Mouse (Mus musculus): Measurements from ENCODE around the gene Olfr577. TPM values are rescaled to one million over a fixed set of nuclear protein-coding genes. Genes with fewer than 3 reads are reported as not detected.

Olfr577 gene
- polyA plus RNA-seq, 1 experiment: not detected

DNA sequence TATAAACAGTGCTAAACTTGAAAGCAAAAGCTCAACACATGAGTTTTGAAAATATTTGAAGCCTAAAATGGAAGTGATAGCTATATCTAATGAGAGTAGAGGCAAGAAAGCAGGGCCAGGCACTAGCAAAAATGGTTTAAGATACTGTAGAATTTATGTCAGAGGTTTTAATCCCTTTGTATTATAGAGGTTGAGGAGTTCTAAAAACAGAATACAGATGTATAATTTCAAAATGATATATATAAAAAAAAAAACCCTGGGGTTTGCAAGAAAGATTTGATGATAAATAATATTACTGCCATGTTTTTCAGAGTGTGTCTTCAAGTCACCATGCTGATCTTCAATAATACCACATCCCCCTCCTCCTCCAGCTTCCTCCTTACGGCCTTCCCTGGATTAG is 27.6 kb downstream of the Olfr577 start, which contains the start of gene Olfr574:
Olfr574 (plus strand) TSS at position 301 of the 400 bp plus-strand sequence.
- no peaks in the 10 kb centered on the region; the same call in 1 of the 2 replicates for H3K4me1 ChIP-seq (ENCODE audit: control insufficient read depth, insufficient read depth, low read length)
- H3K36me3 ChIP-seq (ENCODE audit: control insufficient read depth, insufficient read depth, low read length): no peaks in the 10 kb centered on the region
- no peak for TF ChIP-seq POLR2A (IDR thresholded peaks at IDR 0.05; ENCODE audit: low read depth, low read length)
- TF ChIP-seq CTCF (conservative IDR thresholded peaks at IDR 0.05; ENCODE audit: insufficient read depth, insufficient read length, low read depth, low read length): no peak
- DNase-seq: no peak
- H3K27ac ChIP-seq (ENCODE audit: insufficient read depth, low read depth, low read length): no peak within 1 kb of the TSS
- H3K4me3 ChIP-seq (ENCODE audit: insufficient read depth, low read depth, low read length): no peak within 1 kb of the TSS
- WGBS: 97% methylated on average over 1 of the region's 1 CpGs
- no peaks in the 10 kb centered on the region for H3K27me3 ChIP-seq (replicated peaks; ENCODE audit: control insufficient read depth, insufficient read depth, low read length)

DNA sequence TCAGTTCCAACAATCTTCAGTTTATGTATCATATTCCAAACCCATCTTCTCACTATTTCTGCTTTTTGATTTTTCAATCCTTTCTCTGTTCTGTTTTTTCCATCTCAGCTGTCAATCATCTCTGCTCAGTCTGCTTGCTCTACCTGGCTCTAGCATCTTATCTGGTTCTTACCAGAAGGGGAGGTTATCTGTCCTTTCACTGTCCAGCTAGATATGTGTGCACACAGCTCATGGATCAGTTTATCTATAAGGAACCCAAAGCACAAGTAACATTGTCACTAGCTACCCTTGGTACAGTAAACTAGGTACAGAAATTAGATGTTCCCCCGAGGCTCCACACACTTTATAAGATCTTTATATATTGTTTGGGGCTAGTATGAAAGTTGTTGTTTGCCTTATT is 32.3 kb downstream of the Olfr577 start:
- Histone ChIP-seq H3K27me3 (replicated peaks; ENCODE audit: control insufficient read depth, insufficient read depth, low read length) (no peaks in the 10 kb centered on the region), H3K4me3 (ENCODE audit: insufficient read depth, low read depth, low read length) (no peak overlapping the region), H3K4me1 (ENCODE audit: control insufficient read depth, insufficient read depth, low read length) (no peaks in the 10 kb centered on the region), H3K27ac (ENCODE audit: insufficient read depth, low read depth, low read length) (no peak overlapping the region), H3K36me3 (ENCODE audit: control insufficient read depth, insufficient read depth, low read length) (no peaks in the 10 kb centered on the region)
- no peak for DNase-seq
- TF ChIP-seq POLR2A (IDR thresholded peaks at IDR 0.05; ENCODE audit: low read depth, low read length) (no peak), CTCF (conservative IDR thresholded peaks at IDR 0.05; ENCODE audit: insufficient read depth, insufficient read length, low read depth, low read length) (no peak)
- 91% methylated on average over 1 of the region's 1 CpGs for WGBS

DNA sequence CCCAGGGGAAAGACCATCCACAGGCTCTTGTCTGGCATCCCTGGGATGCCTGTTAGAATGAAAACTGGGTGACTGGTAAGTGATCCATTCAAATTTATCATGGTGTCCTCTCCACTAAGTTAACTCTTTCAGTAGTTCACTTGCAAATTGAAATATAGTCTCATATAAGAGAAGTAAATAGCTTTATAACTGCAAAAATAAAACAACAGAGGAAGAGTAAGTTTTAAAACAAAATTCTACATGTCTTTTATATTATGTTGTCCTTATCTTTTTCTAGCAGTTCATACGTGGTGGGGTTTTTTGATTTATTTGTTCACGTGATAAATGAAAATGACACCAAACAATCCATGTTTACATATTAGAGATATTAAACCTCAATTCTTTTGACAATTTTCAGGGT is 33.3 kb downstream of the Olfr577 start, which contains the start of gene Olfr573-ps1:
Olfr573-ps1 (minus strand) TSS at position 101 of the 400 bp plus-strand sequence.
- no peak within 1 kb of the TSS for H3K27ac ChIP-seq (ENCODE audit: insufficient read depth, low read depth, low read length)
- no peaks in the 10 kb centered on the region for H3K27me3 ChIP-seq (replicated peaks; ENCODE audit: control insufficient read depth, insufficient read depth, low read length)
- H3K4me1 ChIP-seq (ENCODE audit: control insufficient read depth, insufficient read depth, low read length): no peaks in the 10 kb centered on the region
- no peaks in the 10 kb centered on the region for H3K36me3 ChIP-seq (ENCODE audit: control insufficient read depth, insufficient read depth, low read length)
- 89% methylated on average over 2 of the region's 2 CpGs for WGBS
- no peak within 1 kb of the TSS for H3K4me3 ChIP-seq (ENCODE audit: insufficient read depth, low read depth, low read length)
- TF ChIP-seq CTCF (conservative IDR thresholded peaks at IDR 0.05; ENCODE audit: insufficient read depth, insufficient read length, low read depth, low read length): no peak
- TF ChIP-seq POLR2A (IDR thresholded peaks at IDR 0.05; ENCODE audit: low read depth, low read length): no peak
- DNase-seq: no peak

DNA sequence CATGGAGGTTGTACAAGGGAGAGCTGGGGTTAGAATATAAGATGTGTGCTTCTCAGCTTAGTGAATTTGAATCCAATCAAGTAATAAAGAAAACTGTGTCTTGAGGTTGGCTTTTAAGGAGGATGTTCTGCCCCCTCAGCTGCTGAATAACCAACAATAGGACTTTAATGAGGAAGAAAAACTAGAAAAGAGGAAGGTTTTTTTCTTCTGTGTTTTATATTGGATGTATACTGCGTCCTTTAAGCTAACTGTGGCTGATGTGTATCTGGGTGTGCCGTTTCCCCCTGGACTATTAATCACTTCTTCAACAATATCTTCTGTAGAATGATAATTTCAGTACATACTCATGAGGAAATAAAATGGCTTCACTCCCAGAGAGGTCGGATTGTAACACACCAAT is 48.6 kb downstream of the Olfr577 start:
- no peak overlapping the region for H3K4me3 ChIP-seq (ENCODE audit: insufficient read depth, low read depth, low read length)
- H3K36me3 ChIP-seq (ENCODE audit: control insufficient read depth, insufficient read depth, low read length): no peaks in the 10 kb centered on the region
- DNase-seq: no peak
- WGBS: 65% methylated on average over 3 of the region's 3 CpGs
- H3K27me3 ChIP-seq (replicated peaks; ENCODE audit: control insufficient read depth, insufficient read depth, low read length): no peaks in the 10 kb centered on the region; the same call in 1 of the 2 replicates
- TF ChIP-seq CTCF (conservative IDR thresholded peaks at IDR 0.05; ENCODE audit: insufficient read depth, insufficient read length, low read depth, low read length) (no peak), POLR2A (IDR thresholded peaks at IDR 0.05; ENCODE audit: low read depth, low read length) (no peak)
- no peaks in the 10 kb centered on the region for H3K4me1 ChIP-seq (ENCODE audit: control insufficient read depth, insufficient read depth, low read length)
- H3K27ac ChIP-seq (ENCODE audit: insufficient read depth, low read depth, low read length): no peak overlapping the region

DNA sequence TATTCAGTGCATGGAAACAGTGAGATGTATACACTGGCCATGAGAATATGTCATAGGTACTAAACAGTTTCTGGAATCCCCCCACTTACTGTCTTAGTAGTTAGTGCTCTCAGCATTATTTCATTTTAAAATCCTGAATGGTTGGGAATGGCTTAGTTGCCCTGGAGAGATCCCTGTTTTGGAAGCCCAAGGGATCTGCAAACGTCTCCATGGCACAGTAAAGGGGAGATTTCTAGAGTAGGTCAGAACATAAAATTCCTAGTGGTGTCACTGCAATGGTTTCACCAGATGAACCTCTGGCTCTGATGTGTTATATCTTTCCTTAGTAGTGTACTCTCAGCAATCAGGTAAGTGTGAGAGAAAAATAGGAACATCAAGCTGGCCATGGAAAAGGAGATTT is 51.6 kb downstream of the Olfr577 start, which contains the start of gene Olfr572:
Olfr572 (plus strand) TSS at position 301 of the 400 bp plus-strand sequence.
- H3K4me1 ChIP-seq (ENCODE audit: control insufficient read depth, insufficient read depth, low read length): no peaks in the 10 kb centered on the region
- no peak within 1 kb of the TSS for H3K4me3 ChIP-seq (ENCODE audit: insufficient read depth, low read depth, low read length)
- H3K36me3 ChIP-seq (ENCODE audit: control insufficient read depth, insufficient read depth, low read length): no peaks in the 10 kb centered on the region
- no peak for TF ChIP-seq POLR2A (IDR thresholded peaks at IDR 0.05; ENCODE audit: low read depth, low read length)
- no peak for TF ChIP-seq CTCF (conservative IDR thresholded peaks at IDR 0.05; ENCODE audit: insufficient read depth, insufficient read length, low read depth, low read length)
- H3K27me3 ChIP-seq (replicated peaks; ENCODE audit: control insufficient read depth, insufficient read depth, low read length): no peaks in the 10 kb centered on the region
- DNase-seq: no peak
- no peak within 1 kb of the TSS for H3K27ac ChIP-seq (ENCODE audit: insufficient read depth, low read depth, low read length)
- 55% methylated on average over 1 of the region's 1 CpGs for WGBS

Other genes starting within 250 kb of the Olfr577 start
- gene Olfr559, start 248.5 kb downstream of the Olfr577 start, polyA plus RNA-seq (2012; rRNA removed): not detected in 2 replicates
- gene Olfr560, start 216.6 kb downstream of the Olfr577 start, polyA plus RNA-seq (2012; rRNA removed): not detected in 2 replicates
- gene Olfr78, start 216.5 kb downstream of the Olfr577 start, polyA plus RNA-seq (2012; rRNA removed): 1.9 and 3.2 TPM in 2 replicates
- gene Olfr561, start 204.7 kb downstream of the Olfr577 start, polyA plus RNA-seq (2012; rRNA removed): not detected in 2 replicates
- not detected in 2 replicates for gene Olfr564, start 172.5 kb downstream of the Olfr577 start, polyA plus RNA-seq (2012; rRNA removed)
- gene Olfr566, start 117.2 kb downstream of the Olfr577 start, polyA plus RNA-seq (2012; rRNA removed): not detected in 2 replicates
- gene Olfr568, start 98.8 kb downstream of the Olfr577 start, polyA plus RNA-seq (2012; rRNA removed): not detected in 2 replicates
- gene Olfr569, start 85.1 kb downstream of the Olfr577 start, polyA plus RNA-seq (2012; rRNA removed): not detected in 2 replicates
- gene Olfr570, start 81.4 kb downstream of the Olfr577 start, polyA plus RNA-seq (2012; rRNA removed): not detected in 2 replicates
- not detected in 2 replicates for gene Olfr571, start 58.4 kb downstream of the Olfr577 start, polyA plus RNA-seq (2012; rRNA removed)
- gene Olfr572, start 51.5 kb downstream of the Olfr577 start, polyA plus RNA-seq (2012; rRNA removed): not detected in 2 replicates
- gene Olfr573-ps1, start 33.4 kb downstream of the Olfr577 start, polyA plus RNA-seq (2012; rRNA removed): not detected in 2 replicates
- not detected in 2 replicates for gene Olfr574, start 27.5 kb downstream of the Olfr577 start, polyA plus RNA-seq (2012; rRNA removed)
- not detected in 2 replicates for gene Olfr575, start 17.2 kb downstream of the Olfr577 start, polyA plus RNA-seq (2012; rRNA removed)
- not detected in 2 replicates for gene Olfr576, start 13.3 kb downstream of the Olfr577 start, polyA plus RNA-seq (2012; rRNA removed)
- not detected in 2 replicates for gene Olfr578, start 13.4 kb upstream of the Olfr577 start, polyA plus RNA-seq (2012; rRNA removed)
- gene Olfr582, start 62.1 kb upstream of the Olfr577 start, polyA plus RNA-seq (2012; rRNA removed): not detected in 2 replicates
- gene Olfr583, start 75.4 kb upstream of the Olfr577 start, polyA plus RNA-seq (2012; rRNA removed): not detected in 2 replicates
- not detected in 2 replicates for gene Olfr584, start 105.9 kb upstream of the Olfr577 start, polyA plus RNA-seq (2012; rRNA removed)
- gene Olfr585, start 121.8 kb upstream of the Olfr577 start, polyA plus RNA-seq (2012; rRNA removed): not detected in 2 replicates
- not detected in 2 replicates for gene Olfr586, start 149.7 kb upstream of the Olfr577 start, polyA plus RNA-seq (2012; rRNA removed)
- not detected in 2 replicates for gene Olfr588-ps1, start 164.9 kb upstream of the Olfr577 start, polyA plus RNA-seq (2012; rRNA removed)
- not detected in 2 replicates for gene Olfr589, start 180.4 kb upstream of the Olfr577 start, polyA plus RNA-seq (2012; rRNA removed)
- not detected in 2 replicates for gene Olfr591, start 202.4 kb upstream of the Olfr577 start, polyA plus RNA-seq (2012; rRNA removed)
- not detected in 2 replicates for gene Olfr592, start 208.9 kb upstream of the Olfr577 start, polyA plus RNA-seq (2012; rRNA removed)
- not detected in 2 replicates for gene Olfr593, start 235.9 kb upstream of the Olfr577 start, polyA plus RNA-seq (2012; rRNA removed)
- not detected in 2 replicates for gene Olfr594, start 241.1 kb upstream of the Olfr577 start, polyA plus RNA-seq (2012; rRNA removed)